Mouse (Mus musculus) CH12F3 (cell line): ENCODE measurements around the gene Traf3ip1.

Experiments
- in situ Hi-C: fragments of 300-500 bp; cut with MboI; formaldehyde crosslinking; loops from 2 replicates; pipeline ENCODE4 v1.14.3; 2020; ENCODE audit warnings: low sequenced_read_pairs

The Traf3ip1 gene

DNA sequence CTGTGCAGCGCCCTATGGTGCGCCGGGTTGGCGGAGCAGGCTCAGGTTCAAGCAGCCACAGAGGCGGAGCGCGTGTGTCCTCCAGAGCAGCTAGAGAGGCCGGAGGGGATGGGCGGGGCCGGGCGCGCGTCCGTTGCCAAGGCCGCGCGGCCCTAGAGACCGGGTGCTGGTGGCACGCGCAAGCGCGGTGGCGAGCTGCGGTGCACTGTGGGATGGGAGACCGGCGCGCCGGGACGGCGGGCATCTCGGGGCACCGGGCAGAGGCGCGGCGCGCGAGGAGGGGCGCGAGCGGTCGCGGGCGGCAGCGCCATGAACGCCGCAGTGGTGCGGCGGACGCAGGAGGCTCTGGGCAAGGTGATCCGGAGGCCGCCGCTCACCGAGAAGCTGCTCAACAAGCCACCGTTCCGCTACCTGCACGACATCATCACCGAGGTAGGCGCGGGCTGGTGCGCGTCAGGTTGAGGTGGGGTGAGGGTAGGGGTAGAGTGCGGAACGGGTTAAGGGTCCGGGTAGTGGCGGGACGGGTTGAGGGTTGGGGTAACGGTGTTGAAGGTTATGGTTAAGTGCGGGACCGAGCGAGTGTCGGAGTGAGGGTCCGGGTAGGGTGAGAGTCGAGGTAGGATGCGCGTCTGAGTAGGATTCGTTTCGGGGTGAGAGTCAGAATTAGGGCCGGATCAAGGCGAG is at the start of gene Traf3ip1:
Gene Traf3ip1 (plus strand): TSS at position 191 of the 684 bp plus-strand sequence.
- in situ Hi-C loops, result no loop called here

DNA sequence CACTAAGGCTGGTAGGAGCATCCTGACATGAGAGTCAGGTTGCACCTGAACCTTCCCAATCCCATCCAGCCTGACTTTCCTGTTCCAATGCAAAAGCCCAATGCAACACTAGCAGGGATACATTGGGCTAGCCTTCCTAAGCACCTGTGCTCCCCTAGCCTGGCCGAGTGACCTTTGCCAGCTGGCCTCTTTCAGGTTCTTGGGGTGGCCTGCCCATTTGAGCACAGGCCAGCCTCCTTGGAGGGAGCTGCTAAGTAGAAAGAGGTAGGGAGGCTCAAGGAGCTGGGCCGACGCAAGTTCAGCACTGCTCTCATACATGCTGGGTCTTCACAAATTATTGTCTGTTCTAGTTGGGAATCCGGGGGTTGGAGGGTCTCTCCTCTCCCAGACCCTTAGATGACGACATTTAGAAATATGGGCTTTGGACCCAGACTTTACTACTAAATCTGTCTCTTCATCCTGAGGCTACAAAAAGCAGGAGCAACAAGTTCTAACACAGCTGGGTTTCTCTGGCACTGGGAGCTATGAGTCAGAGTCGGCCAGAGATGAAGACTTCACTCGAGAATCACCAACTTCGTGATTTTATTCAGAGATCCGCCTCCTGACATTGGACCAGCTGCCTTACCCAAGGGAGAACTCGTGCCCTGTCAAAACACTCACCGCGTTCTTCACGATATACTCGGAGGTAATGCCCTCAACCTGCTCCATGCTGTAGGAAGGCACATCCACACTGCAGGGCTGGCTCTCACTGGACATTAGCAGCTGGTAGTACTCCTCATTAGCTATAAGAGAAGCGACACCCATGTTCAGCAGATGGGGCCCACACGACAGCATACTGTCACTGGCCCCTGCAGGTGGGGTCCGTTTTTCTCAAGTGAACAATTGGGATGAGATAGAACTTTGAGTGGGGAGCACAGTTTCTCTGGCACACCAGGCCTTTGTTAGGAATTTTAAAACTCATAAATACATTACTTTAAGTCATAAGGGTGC is 49.3 kb upstream of the Traf3ip1 start:
- in situ Hi-C loops, result no loop called here

- in situ Hi-C loops, result no loop called here
These were observed 48.4 kb upstream of the Traf3ip1 start for GRCm38 (mm10) chr1:91446060-91446459.

GRCm38 (mm10) chr1:91446511-91446910 is 47.9 kb upstream of the Traf3ip1 start:
- in situ Hi-C loops, result no loop called here

DNA sequence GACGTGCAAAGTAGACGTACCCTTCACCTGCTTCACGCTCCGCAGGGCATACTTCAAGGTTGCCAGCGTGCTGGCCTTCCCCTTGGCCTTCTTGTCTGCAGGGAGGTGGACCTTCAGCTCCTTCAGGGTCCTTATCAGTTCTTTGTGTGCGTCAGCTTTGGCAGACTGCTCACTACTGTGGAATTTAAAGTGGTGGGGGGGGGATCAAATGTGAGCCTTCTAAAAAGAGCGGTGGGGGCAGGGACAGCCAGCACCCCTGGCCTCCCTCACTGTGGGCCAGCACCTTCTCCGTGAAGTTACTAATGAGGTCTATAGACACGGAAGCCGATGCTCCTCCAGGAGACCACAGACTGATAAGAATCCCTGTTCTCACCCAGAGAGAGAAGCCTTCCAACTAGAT is 45.8 kb upstream of the Traf3ip1 start:
- in situ Hi-C loops, result no loop called here

DNA sequence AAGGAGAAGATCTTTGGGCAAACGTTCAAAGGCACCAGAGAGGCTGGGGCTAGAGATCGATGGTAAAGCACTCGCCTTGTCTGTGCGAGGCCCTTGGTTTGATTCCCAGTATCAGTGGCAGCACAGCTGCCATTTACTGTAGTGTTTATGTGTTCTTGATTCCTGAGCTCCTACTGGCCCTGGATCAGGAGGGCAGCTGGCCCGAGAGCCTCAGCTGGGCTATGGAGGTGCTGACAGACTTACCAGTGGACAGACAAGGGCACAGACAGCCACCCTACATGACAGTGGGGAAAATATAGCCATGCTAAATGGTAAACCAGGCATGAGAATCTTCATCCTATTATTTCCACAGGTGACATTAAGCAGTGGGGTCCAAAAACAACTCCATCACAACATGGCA is 43.6 kb upstream of the Traf3ip1 start:
- in situ Hi-C loops, result no loop called here

DNA sequence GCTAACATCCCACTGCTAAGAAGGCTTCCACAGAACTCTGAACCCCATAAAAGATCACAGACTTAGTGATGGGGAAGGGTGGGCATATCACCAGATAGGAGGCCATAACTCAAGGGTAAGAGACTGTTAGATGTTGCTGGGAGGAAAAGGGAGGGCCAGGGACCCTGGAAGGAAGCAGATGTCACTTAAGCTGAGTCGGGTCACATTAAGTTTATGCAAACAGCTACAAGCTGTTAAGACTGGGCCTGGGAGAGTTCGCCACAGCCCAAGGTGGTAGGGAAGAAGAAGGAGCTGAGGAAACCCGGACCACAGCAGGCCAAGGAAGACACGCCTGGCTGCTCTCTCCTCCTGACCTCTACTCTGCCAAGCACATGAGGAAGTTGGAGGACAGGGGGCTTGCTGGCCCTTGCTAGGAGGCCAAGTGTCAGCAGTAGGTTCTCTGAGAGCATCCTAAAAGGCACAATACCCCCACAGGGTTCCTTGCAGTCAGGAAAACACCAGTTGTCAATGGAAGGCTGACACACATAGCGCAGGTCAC is 42.8 kb upstream of the Traf3ip1 start:
- in situ Hi-C loops, result no loop called here

DNA sequence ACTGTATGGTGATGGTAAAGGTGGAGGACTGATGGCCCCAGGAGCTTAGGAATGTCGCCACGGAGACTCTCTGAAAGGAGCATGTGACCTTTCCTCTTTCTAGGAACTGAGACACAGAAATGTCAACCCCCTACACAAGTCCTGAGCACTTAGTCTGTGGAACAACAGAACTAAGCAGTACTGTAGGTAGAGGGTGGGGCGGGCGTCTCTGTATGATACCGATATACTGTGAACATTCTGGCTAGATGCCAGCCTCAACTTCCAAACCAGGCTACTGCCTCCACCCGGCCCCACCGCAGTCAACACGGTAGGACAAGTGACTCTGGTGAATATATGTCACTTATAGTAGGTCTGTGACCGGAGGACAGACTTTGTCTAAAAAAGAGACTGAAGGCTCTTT is 40.5 kb upstream of the Traf3ip1 start:
- in situ Hi-C loops, result no loop called here

- in situ Hi-C loops, result no loop called here
These were observed 40.1 kb upstream of the Traf3ip1 start for GRCm38 (mm10) chr1:91454366-91454765.

DNA sequence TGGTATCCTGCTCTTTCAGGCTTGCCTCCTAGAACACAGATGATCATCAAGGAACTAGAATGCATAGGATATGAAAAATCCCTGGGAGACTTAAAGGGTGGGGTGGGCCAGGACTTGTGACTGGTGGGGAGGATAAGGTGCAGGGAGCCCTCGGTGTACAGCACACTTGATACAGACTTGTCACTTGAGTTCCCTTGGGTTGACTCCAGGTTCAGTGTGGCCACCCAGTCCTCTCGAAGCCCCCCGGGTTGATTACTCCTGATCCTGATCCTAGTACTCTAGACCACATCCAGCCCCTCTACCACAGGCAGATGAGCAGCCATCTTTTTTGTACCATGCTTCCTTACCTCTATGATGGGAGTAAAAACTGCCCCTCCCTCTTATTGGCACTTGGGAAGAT is 39.5 kb upstream of the Traf3ip1 start:
- in situ Hi-C loops, result no loop called here

DNA sequence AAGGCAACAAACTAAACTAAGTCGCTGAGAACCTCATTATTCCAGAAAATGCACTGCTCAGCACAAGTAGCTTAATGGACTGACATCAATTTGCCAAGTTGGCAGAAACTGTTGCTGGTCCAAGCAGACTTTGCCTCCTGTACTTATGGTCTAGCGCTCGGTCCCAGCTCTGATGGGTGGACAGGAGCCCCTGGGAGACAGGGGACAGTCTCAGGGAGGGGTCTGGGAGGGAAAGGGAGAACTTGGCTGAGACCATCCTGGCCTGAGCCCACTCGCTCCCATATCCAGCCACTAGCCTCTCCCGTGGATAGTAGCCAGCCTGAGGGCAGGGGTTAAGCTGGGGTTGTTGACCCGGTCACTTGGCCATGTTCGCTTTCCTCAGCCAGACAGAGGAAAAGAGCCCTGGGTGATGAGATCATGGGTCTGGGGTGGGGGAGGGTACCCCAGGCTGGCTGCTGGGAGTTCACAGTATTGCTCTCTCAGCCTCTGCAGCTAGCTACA is 38.7 kb upstream of the Traf3ip1 start:
- in situ Hi-C loops, result no loop called here

DNA sequence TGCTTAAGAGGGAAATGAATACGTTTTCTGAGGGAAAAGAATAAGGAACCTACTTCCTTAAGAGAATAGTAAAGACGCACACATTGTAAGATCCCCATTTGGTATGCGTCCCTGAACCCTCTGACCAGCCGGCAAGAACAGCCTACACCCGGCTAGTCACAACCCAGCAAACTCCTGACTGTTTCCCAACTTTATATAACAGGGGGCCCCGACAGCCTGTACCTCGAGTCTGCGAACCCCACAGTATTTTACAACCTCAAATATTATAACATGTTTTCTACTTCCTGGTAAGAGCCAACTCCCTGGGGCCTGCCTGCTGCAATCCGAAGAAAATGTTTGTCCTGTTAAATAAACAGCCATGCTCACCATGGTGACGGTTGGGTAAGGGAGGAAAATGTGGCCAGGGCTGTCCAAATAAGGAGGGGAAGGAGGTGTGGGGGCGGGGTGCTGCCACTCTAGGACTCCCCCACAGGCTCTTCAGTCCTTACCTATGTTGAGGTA is 38.1 kb upstream of the Traf3ip1 start:
- in situ Hi-C loops, result no loop called here

DNA sequence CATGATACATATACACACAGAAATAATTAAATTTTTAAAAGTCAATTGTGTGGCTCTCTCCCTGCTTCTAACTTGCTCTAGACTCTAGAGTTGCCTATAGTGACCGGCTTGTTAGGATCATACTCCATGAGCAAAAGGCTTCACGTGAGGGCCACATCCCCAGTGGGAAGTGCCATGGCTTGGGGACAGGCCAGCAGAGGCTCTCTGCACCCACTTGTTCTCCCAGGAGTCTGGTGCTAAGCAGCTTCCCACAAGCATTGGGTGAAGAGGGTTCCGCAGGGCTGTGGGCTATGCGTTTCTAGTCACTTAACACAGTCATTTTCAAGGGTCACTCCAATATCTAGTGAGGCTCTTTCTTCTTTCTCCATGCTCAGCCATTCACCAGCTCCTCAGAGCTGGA is 37.3 kb upstream of the Traf3ip1 start:
- in situ Hi-C loops, result no loop called here

DNA sequence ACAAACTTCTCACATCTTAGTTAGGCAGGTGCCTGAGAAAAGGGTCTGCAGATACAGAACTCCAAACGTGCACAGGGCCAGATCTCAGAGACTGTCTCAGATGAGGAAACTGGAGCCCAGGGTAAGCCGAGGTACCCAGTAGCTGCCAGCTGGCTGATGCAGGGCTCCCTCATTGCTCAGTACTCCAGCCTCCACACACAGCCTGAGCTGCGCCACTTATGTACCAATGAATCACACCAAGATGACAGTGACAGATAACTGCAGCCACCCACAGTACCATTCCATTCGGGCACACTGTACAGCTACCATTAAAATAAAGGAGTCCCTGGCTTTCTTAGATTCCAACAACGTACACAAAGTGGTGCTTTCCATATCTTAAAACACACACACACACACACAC is 36.7 kb upstream of the Traf3ip1 start:
- in situ Hi-C loops, result no loop called here

- in situ Hi-C loops, result no loop called here
These were observed 36.1 kb upstream of the Traf3ip1 start for GRCm38 (mm10) chr1:91458223-91458861.

DNA sequence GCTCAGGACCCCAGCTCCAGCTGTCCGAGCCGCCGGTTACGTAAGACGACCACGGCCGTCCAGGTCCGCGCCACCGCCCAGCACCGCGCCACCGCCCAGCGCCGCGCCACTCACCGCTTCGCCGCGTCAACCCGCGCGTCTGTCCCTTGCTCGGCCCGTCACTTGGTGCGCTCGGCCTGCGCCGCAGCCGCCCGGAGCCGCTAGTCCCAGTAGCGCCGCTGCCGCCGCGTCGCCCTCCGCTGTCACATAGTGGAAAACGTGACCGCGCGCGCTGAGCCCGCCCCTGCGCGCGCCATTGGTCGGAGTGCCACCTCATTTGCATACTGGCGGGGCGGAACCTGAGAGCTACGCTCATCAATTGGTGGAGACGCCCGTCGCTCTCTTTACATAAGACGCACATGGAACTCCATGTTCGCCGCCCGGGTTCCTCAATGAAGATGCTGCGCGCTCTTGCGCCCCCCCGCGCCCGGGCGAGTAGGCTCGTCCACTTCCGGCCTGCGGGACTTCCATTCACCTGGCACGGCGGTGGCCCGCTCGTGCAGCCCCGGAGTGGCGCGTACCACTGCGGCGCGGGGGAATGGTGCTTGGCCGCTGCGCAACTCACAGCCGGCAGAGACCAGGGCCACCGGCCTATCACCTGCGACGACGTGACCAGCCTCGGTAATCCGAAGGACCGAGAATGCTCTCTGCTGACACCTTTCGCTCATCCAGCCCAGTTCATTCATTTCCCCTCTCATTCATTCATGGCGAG is 35.2 kb upstream of the Traf3ip1 start, which contains the start of gene Per2:
Gene Per2 (minus strand): TSS at position 266 of the 751 bp plus-strand sequence.
- in situ Hi-C loops, result no loop called here

DNA sequence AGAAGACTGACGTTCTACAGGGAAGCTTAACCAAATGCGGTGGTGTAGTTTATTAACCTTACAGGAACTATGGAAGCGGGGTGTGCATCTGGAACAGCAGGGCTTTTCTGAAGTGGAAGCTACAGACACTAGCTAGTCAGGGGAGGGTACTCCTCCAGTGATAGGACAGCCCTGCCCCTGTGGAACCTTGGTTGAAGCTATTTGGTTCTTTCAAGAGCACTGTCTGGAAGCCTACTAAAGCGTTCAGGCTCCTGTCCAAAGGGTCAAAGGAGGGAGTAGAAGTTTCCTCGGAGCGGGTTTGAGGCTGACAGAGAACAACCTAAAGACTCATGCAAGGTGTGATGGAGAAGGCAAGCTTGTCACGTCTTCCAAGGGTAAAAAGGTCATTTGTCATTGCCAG is 34.4 kb upstream of the Traf3ip1 start:
- in situ Hi-C loops, result no loop called here

DNA sequence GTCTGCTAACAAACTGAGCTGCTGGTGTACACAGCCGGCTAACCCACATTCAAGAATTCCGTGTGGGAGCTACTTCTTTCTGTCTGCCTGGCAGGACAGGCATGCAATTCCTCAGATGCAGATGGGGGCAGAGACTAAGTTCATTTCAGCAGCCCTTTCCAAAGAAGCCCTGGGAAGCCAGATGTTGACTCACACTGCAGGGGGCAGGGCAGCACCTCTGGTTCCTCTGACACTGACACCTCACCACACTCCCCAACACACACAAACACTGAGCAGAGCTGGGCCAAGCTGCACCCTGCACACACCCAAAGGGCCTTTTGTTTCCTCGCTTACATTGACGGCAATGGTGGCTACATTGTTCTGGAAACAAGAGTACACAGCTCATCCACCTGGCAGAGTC is 33.9 kb upstream of the Traf3ip1 start:
- in situ Hi-C loops, result no loop called here

DNA sequence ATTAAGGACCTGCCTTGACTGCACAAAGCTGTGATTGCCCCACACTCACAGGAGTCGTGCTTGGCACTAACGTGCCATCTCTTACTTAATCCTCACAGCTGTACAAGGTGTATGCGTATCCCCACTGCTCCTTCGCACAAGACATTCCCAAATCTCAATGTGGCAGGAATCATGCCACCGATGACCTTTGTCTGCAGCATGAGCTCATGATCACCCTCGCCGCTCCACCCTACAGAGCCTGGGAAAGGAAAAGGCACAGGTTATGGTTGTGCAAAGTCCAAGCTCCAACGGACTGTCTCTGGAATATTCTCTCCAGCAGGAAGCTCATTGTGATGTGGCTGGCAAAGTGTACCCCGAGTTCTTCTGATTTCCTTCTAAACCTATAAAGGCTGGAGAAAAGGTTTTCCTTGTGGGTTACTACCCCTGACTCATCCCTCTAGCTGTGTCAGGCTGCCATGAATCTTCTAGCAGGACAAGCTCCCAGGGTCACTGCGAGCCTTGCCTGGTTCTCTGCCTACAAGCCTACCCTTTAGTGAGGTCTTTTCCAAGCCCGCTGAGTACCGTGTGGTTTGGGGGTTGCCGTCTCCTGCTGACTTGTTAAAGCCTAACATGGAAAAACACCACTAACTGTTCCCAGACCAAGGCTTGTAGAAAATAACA is 31.0 kb upstream of the Traf3ip1 start:
- in situ Hi-C loops, result no loop called here

DNA sequence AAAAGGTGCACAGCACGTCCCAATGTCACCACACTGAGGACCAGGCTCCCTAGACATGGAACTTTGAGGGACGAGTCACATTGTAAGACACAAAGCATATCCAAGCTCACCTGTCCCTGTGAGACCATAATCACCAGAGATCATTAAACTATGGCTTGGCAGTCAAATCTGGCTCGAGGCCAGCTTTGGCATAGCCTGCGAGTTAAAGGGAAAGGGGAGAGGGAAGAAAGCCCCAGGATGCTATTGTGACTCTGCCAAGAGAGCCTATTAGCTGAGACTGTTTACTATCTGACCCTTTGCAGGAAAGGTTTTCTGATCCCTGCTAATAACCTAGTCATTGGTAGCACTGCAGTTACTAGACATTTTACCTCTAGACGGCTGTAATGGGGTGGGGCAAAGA is 30.0 kb upstream of the Traf3ip1 start:
- in situ Hi-C loops, result no loop called here
